Mouse (Mus musculus): ENCODE data around the gene Per1.
A peak's percentile ranks its signal among the peaks of the same experiment; 100 is the strongest.

Gene Per1

DNA sequence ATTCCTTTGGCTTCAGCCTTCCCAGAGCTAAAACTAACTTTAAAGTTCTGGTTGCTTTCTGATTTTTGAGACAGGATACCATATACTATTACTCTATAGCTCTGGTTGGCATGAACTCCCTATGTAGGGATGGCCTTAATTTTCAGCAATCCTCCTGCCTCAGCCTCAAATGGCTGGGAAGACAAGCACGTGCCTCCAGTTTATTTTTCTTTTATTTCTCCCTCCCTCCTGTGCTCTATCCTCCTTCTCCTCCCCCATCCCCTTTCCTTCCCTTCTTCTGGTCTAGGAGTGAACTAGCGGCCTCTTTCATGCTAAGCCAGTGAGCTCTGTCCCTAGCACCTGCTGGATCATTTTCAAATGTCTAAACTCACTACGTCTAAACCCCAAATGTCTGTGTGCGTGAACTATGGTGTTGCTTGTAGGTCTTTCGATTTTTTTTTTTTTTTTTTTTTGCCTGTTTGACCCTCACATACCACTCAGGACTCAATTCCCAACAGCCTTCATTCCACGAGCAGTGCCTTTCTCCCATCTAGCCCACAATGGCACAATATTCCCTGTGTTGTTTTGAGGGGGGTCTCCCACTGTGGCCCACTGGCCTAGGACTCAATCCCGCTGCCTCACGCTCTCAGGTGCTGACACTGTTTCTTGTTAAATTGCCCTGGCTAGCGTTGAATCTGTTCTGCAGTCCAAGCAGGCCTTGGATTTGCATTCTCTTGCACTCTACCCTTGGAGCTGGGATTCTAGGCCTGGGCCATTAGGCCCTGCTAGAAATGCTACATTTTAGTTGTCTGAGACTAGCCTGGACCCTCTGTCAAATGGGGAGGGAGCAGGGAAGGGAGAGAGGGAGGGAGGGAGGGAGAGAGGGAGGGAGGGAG lies 30.5 kb upstream of the Per1 start:
- DNase-seq (ENCODE audit: inconsistent ontology term), result no peak

DNA sequence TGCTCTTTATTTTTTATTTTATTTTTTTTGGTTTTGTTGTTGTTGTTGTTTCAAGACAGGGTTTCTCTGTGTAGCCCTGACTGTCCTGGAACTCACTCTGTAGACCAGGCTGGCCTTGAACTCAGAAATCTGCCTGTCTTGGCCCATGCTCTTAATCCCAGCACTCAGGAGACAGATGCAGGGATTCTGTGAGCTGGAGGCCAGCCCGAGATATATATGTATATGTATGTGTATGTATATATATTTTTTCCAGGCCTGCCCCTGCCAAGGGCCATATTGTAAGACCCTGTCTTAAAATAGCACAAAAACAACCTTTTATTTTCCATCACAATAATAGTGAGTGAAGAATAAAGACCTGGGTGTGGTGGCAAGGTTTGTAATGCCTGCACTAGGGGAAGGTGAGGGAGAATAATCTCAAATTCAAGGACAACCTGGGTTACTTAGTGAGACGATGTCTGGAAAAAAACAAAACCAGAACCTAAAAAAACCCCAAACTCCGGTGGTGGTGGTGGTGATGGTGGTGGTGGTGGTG lies 29.6 kb upstream of the Per1 start:
- no peak for DNase-seq (ENCODE audit: inconsistent ontology term)

DNA sequence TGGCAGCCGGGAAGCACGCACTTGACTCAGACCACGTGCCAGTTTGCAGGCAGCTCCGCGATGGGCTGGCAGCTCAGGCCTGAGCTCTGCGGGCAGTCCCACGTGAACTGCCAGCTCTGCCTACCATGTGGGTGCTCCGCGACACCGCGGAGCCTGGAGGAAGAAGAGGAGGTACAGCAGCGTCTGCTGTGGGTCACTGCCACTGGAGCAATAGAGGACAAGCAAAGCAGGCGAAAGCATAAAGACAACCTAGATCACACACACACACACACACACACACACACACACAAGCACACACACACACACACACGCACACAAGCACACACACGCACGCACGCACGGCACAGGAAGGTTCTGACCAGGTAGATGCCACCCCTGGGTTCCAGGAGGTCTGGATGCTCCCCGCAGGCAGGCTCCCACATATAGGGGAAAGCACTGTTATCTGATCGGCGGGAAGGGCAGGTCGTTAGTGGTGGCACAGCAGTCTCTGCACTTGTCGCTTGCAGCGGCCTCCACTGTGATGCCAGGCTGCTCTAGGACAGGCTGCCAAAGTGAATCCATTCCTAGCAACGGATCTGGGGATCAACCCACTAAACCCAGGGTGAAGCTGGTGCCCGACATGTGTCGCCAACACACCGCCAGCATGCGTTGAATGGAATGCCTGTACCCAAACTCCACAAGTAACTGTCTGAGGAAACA lies 28.7 kb upstream of the Per1 start:
- no peak for DNase-seq (ENCODE audit: inconsistent ontology term)

DNA sequence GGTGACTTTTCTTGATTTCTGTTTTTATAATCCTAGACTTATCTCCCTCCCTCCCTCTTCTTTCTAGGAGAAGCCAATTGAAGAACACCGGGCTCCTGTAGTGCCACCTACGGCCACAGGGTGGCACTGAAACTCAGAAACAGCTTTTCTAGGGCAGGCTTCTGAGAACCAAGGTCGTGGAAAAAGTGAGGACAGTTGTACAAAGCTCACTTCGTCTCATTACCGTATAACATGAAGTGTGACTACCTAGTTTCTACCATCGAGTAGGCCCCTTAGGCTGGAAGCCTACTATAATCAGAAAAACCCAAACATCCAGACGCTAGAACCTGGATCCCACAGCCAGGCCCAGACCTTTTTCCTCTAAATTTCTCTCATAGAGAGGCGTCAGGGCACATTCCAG lies 28.1 kb upstream of the Per1 start:
- DNase-seq (ENCODE audit: inconsistent ontology term), result peak; percentile 88

DNA sequence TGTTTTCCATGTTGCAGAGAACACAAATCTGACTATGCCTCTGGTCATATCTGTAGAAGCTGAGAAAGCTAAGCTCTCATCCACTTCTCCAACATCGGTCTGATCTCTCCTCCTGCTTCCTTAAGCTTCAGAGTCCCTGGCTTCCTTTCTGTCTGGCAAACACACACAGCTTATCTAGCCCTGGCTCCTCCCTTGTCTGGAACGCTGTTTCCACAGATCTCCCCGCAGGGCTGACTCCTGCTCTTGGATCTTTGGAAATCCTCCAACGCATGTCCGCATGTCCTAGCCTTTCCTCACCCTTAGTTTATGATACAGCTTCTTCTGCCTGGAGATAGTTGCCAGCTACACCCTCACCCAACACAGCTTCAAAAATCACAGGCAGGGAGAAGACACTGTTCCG lies 27.4 kb upstream of the Per1 start:
- DNase-seq (ENCODE audit: inconsistent ontology term), result no peak

DNA sequence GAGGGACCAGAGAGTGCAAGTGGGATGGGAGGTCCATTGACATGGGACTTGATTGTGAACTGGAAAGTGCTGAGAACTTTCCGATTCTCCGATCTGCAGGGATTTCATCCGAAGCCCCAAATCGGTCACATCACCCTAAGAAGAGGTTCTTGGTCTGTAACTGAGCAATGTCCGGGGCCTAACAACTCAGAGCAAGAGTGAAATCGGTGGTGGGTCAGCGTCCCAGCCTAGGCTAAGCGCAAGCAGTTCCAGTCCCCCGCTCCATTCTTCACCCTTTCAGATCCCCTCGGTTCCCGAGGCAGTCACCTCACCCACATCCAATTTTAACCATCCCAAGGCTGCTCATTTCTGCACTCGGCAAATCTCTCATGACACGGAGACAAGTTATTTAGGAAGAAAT lies 24.9 kb upstream of the Per1 start:
- DNase-seq (ENCODE audit: inconsistent ontology term), result no peak

DNA sequence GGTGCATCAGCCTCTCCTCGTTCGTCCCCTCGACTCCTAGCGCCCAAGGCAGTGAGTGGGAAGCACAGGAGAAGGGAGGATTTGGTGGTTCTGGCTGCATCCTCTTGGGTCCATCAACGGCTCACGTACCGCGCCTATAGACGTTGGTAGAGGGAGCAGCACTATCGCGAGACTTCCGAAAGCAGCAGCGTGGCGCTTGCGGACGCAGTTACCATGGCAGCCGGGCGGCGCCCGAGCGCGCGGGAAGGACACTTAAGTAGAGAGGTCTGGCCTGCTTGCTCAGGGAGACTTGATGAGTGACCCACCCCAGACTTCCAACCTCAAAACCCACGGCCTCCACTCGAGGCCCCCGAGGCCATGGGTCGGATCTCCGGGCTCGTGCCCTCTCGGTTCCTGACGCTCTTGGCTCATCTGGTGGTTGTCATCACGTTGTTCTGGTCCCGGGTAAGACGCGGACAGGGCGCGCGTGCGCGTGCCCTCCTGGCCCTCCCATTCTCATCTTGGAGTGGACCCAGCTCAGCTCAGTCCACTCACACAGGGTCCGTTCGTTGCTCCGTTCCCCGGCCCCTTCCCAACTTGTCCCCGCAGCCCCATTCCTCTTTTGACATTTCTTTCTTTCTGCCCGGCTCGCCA lies 24.3 kb upstream of the Per1 start, which contains the start of gene Tmem107:
TSS of gene Tmem107 (plus strand) at position 217 of the 633 bp plus-strand sequence.
- peak; percentile 94 for DNase-seq (ENCODE audit: inconsistent ontology term)

DNA sequence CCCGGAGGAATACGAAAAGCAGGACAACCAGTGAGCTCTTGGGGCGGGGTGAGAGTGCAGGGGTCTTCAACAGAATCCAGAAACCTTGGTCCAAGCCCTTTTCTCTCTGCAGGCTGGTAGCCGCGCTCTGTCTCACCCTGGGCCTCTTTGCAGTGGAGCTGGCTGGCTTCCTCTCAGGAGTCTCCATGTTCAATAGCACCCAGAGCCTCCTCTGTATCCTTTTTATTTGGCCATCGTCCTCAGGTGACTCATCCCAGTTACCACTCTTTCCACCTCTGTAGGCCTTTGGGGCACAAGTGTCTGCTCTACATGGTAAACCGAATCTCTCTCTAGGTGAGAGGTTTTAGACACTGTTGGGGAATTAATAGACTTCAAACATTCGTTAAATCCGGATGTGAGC lies 23.8 kb upstream of the Per1 start:
- no peak for DNase-seq (ENCODE audit: inconsistent ontology term)

DNA sequence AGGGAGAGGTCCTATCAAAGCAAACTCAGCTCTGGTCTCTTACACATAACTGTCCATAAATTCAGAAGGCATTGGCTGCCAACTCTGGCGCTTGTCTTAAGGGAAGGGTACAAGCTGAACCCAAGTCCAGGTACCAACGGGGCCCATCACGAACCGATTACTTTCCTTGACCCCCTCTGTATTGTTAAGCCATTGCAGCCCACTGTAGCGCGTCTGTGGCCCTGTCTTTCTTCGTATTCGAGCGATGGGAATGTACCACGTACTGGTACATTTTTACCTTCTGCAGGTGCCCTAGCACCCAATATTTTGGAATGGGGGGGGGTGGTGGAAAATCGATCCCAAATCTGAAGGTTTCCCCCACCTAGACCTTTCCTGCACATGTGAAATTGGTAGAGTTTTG lies 22.8 kb upstream of the Per1 start:
- no peak for DNase-seq (ENCODE audit: inconsistent ontology term)

DNA sequence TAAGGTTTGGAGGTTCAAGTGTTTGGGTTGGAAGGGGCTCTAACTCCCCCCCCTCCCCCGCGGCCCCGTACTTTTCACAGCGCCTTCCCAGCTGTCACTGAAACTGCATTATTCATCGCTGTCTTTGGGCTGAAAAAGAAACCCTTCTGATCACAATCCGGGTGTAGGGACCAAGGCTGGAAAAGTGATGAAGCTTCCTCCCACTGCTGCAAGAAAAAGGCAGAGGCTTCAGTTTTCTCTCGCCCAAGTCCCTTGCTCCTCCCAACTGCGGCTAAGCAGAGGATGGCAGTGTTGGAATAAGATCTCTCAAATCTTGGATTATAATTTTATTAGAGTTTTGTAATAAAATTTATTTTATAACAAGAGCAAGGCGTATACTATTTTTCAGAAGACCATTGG lies 22.4 kb upstream of the Per1 start:
- no peak for DNase-seq (ENCODE audit: inconsistent ontology term)

DNA sequence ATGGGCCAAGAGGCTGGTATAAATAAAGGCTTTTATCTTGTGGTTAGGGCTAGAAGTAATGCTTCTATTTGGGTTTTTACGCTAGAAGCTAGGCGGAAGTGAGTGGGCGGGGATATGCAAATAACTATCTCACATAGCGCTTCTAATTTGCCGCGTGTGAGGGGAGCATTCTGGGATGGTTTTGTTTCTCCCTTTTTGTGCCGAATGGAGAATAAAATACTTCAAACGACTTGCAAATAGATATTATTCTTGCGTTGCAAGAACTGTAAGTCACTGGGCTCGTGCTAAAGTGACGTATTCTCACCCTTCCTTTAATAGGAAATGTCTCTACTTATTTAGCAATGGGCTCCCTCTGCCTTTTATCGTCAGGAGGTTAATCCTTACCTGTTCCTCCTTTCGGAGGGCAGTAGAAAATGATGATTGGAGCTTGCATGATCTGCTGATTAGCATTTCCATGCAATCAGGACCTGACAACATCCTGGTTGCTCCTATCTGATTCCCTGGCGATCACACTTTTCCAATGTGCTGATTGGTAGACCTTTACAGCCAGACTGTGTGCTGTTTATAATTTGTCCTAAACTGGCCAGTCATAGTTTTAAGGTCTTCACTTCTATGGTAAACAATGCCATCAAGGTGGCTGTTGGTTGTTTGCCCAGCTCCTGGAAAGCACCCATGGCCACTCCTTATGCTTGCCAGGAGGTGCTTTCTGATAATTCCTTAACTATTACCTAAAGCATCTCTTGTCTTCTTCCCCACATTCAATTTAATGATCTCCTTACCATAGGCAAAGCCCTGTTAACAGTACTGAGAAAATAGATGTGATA lies 21.7 kb upstream of the Per1 start:
- peak; percentile 92 for DNase-seq (ENCODE audit: inconsistent ontology term)

DNA sequence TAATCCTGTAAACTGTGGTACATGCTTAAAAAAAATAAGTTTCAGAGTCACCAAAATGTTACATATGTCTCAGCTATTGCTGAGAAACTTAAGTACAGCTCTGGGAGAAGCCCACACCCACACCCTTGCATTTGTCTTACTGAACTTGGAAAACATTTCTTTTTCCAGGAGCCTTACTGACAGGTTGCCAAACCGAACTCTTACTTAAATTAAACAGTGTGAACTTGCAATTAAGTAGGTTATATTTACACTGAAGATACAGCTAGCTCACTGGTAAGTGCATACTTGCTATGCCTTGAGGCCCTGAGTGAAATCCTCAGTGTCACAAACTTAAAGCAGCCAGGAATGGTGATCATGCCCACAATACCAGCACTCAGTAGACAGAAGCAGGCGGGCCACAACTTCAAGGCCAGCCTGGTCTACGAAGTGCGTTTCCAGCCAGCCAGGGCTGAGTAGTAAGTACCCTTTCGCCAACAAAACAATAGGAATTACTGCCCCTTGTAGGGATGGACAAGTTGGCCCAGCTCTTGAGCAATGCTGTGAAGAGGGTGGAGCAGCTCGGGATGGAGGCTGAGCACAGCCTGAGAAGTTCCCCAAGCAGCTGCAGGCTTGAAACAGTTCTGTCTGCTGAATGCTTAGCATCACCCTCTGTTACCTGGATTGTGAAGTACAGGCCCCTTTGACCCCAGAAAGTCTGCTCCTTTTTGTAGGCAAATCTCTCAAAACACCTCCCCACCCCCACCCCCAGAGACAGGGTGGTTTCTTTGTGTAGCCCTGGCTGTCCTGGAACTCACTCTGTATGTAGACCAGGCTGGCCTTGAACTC lies 20.9 kb upstream of the Per1 start:
- no peak for DNase-seq (ENCODE audit: inconsistent ontology term)

DNA sequence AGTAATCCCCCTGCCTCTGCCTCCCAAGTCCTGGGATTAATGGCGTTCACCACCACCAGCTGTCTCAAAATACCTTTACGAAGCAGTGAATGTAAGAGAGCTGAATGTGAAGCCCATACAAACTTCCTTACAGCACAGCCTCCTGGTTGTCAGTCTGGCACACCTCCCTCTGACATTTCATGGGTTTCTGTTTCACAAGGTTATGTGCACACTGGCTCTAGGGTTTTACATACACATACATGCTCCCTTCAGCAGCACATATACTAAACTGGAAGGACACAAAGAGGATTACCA lies 20.3 kb upstream of the Per1 start:
- no peak for DNase-seq (ENCODE audit: inconsistent ontology term)

DNA sequence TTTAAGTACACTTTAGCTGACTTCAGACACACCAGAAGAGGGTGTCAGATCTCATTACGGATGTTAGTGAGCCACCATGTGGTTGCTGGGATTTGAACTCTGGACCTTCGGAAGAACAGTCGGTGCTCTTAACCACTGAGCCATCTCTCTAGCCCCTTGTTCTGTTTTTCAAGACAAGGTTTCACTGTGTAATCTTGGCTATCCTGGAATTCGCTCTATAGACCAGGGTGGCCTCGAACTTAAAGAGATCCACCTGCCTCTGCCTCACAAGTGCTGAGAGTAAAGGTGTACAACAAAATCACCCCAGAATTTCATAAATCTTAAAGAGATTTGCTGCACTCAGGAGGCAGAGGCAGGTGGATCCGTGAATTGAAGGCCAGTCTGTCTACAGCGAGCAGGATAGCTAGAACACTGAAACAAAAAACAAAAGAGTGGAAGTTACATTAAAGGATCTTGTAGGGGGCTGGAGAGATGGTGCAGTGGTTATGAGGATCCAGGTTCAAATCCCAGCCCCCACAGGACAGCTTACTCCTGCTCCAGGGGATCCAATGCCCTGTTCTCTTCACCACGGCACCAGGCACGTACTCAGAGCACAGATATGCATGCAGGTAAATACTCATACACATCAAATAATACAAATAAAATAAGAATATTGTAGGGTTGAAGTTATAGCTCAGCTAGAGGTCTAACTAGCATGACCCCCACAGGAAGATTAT lies 19.1 kb upstream of the Per1 start:
- no peak for DNase-seq (ENCODE audit: inconsistent ontology term)

DNA sequence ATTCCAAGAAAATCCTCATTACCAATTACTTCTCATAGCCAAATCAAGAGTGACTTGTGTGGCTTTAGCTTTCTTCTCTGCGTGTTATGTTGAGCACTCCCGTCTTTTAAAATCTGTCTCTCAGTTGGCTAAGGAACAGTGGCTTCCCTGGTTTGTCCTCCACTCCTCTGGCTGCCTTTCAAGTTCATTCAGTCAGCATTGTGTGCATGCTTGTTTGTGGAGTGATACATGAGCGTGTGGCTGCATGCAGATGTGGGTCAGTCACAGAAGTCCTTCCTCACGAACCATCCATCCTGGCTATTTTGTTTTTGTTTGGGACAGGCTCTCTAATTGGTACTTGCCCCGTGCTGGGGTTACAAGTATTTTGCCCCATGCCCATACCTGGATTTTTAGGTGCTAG lies 18.4 kb upstream of the Per1 start:
- DNase-seq (ENCODE audit: inconsistent ontology term), result no peak

DNA sequence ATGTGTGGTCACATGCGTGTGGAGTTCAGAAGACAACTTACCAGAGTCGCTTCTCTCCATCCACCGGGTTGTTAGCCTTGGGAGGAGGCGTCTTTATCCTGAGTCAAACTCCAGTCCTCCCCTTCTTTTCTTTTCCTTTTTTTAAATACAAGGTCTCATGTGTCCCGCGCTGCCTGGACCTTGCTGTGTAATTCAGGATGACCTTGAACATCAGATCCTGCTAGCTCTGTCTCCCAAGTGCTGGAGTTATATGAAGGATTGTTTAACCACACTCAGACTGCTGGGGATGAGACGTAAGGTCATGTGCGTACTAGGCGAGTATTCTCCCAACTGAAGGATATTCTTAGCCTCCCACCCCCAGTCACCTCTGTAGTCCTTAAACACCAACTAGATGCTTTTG lies 17.7 kb upstream of the Per1 start:
- DNase-seq (ENCODE audit: inconsistent ontology term), result no peak

DNA sequence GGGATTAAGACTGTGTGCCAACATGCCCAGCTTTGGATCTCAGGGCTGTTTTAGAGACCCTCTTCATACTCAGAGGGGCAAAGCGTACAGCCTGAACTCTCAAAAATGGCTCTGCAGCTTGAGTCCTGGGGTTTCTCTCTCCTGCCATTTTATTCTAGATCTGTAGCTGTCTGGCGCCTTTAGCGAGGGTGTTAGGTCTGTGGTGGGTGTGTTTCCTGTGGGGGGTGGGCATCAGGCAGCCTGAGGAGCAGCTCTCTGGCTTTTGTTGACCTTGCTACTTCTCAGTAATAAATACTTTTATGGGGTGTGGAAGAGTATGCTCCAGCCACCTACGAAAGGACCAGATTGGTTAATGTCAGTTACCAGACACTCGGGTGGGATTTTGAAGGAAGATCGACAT lies 17.0 kb upstream of the Per1 start:
- no peak for DNase-seq (ENCODE audit: inconsistent ontology term)

DNA sequence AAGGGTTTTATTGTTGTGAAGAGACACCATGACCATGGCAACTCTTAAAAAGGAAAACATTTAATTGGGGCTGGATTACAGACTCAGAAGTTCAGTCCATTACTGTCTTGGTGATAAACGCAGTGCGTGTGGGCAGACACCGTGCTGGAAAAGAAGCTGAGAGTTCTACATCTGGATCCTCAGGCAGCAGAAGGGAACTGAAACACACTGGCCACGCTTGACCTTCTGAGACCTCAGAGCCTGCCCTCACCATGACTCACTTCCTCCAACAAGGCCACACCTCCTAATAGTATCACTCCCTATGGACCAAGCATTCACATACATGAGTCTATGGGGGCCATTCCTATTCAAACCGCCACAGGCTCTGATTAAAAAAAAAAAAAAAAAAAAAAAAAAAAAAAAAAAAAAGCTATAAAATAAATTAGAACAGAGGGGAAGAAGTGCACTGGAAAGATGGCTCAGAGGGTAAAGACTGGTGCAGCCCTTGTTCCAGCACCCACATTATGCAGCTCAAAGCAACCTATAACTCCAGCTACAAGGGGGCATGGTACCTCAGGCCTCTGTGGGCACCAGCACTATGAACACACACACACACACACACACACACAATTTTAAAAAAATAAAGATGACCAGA lies 16.1 kb upstream of the Per1 start:
- DNase-seq (ENCODE audit: inconsistent ontology term), result peak; percentile 23

DNA sequence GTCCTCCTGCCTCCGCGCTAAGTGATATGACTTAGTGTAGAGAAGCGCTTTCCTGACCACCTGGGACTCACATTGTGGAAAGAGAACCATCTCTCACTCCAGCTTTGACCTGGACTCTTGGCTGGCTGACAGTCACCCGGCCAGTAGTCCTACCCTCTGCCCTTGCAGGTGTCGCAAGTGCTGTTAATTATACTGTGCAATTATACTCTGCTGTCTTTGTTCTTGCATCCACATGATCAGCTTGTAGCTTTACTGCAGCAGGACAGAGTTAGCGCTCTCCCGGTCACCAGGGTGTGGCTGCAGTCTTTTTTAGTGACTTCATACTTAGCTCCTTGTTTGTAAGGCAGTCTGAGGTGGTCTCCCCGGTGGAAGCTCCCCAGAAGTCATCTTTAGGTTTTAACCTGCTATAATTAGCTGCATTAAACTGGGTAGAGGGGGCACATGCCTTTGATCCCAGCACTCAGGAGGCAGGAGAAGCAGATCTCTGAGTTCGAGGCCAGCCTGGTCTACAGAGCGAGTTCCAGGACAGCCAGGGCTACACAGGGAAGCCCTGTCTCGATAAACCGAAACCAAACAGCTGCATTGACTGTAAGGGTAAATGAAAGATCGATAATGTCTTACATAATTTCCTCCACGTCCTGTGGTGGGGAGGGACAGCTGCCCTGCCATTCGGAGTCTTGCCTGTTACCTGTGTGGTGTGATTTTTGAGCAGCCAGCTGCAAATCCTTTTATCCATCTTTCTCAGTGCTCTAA lies 14.7 kb upstream of the Per1 start:
- no peak for DNase-seq (ENCODE audit: inconsistent ontology term)
